Mouse (Mus musculus) intestine, embryonic 14.5 days (tissue): ENCODE data around the gene Cdc42se2. TPM values are rescaled to one million over a fixed set of nuclear protein-coding genes. Genes with fewer than 3 reads are reported as not detected.

ENCODE experiments used
- ATAC-seq: fragments of 200-750 bp; cut with Nextera tagmentation; replicated peaks from 2 replicates; pipeline ENCODE4 v1.8.0; 2017; ENCODE audit warnings: low read depth, moderate number of reproducible peaks, moderate TSS enrichment, moderate library complexity; ENCODE audit not compliant: low FRiP score, low TSS enrichment
- DNase-seq: peaks from one replicate; pipeline ENCODE4 v3.0.0-alpha.2; 2018; ENCODE audit warnings: low spot score
- H3K27ac ChIP-seq: fragments of 300-500 bp; sonication (generic); 2 replicates; pipeline ENCODE4 v1.5.1; 2014; ENCODE audit warnings: low read depth, mild to moderate bottlenecking, control low read depth
- H3K27me3 ChIP-seq: fragments of 300-500 bp; sonication (generic); replicated peaks from 2 replicates; pipeline ENCODE4 v1.6.1; 2014; ENCODE audit warnings: low read length, control low read depth; ENCODE audit not compliant: control insufficient read depth, insufficient read depth
- H3K36me3 ChIP-seq: fragments of 300-500 bp; sonication (generic); 2 replicates; pipeline ENCODE4 v1.6.1; 2014; ENCODE audit warnings: low read length, control low read depth; ENCODE audit not compliant: control insufficient read depth, insufficient read depth
- H3K4me1 ChIP-seq: fragments of 300-500 bp; sonication (generic); replicated peaks from 2 replicates; pipeline ENCODE4 v1.6.1; 2014; ENCODE audit warnings: low read length, control low read depth, mixed read lengths; ENCODE audit not compliant: control insufficient read depth, insufficient read depth
- H3K4me2 ChIP-seq: fragments of 300-500 bp; sonication (generic); 2 replicates; pipeline ENCODE4 v1.6.1; 2014; ENCODE audit warnings: low read length
- H3K4me3 ChIP-seq: fragments of 300-500 bp; sonication (generic); 2 replicates; pipeline ENCODE4 v1.5.1; 2014; ENCODE audit warnings: low read depth, low read length, control low read depth, mixed read lengths
- H3K9ac ChIP-seq: fragments of 300-500 bp; sonication (generic); 2 replicates; pipeline ENCODE4 v1.6.1; 2014; ENCODE audit warnings: mild to moderate bottlenecking, low read length
- H3K9me3 ChIP-seq: fragments of 300-500 bp; sonication (generic); 2 replicates; pipeline ENCODE4 v1.6.1; 2016; ENCODE audit warnings: low read length, control low read depth; ENCODE audit not compliant: control insufficient read depth
- WGBS: fragments of 180-500 bp; shearing (Covaris S2); extraction: QIAGEN DNeasy Blood & Tissue Kit; methylation state at CpG from one replicate; pipeline ENCODE4 v1.1.7; 2014; 5-methylcytosine and 5-hydroxymethylcytosine counted together
- polyA plus RNA-seq: library from polyadenylated mRNA; unstranded; fragments of >200 nt; fragmentation: Nextera tagmentation; extraction: Ambion mirVana; gene quantifications from 2 replicates; pipeline ENCODE4 v1.2.1, GENCODE M21; 2014

Cdc42se2 gene
- polyA plus RNA-seq, 1 experiment from 2014 or later: 81.5 TPM

- H3K9ac ChIP-seq: no peak overlapping the region
- no peak overlapping the region for H3K27ac ChIP-seq
- DNase-seq: no peak
- H3K27me3 ChIP-seq: no peaks in the 10 kb centered on the region
- no peak overlapping the region for H3K4me3 ChIP-seq
- WGBS: 84% methylated on average over 10 of the region's 10 CpGs
- no peak for ATAC-seq
- no peaks in the 10 kb centered on the region for H3K4me1 ChIP-seq
- H3K9me3 ChIP-seq: no peaks in the 10 kb centered on the region
- H3K36me3 ChIP-seq: peaks cover 47% of the 10 kb centered on the region
- no peak overlapping the region for H3K4me2 ChIP-seq
Observed at GRCm38 (mm10) chr11:54754301-54755147, 33.0 kb downstream of the Cdc42se2 start.

GRCm38 (mm10) chr11:54751502-54751901, 36.0 kb downstream of the Cdc42se2 start:
- WGBS: 77% methylated on average over 4 of the region's 4 CpGs
- Histone ChIP-seq H3K9ac (no peak overlapping the region), H3K4me1 (no peaks in the 10 kb centered on the region), H3K4me2 (no peak overlapping the region), H3K9me3 (no peaks in the 10 kb centered on the region), H3K36me3 (peaks cover 50% of the 10 kb centered on the region), H3K4me3 (no peak overlapping the region), H3K27ac (no peak overlapping the region), H3K27me3 (no peaks in the 10 kb centered on the region)
- no peak for ATAC-seq
- no peak for DNase-seq

- H3K4me2 ChIP-seq: no peak overlapping the region
- H3K27ac ChIP-seq: no peak overlapping the region
- H3K4me1 ChIP-seq: no peaks in the 10 kb centered on the region
- H3K9ac ChIP-seq: no peak overlapping the region
- no peak for ATAC-seq
- no peaks in the 10 kb centered on the region for H3K27me3 ChIP-seq
- peaks cover 32% of the 10 kb centered on the region for H3K36me3 ChIP-seq
- H3K4me3 ChIP-seq: no peak overlapping the region
- no peaks in the 10 kb centered on the region for H3K9me3 ChIP-seq
- DNase-seq: no peak
Observed at GRCm38 (mm10) chr11:54748891-54749290, 38.6 kb downstream of the Cdc42se2 start.

GRCm38 (mm10) chr11:54744231-54744630, 43.2 kb downstream of the Cdc42se2 start:
- peaks cover 15% of the 10 kb centered on the region for H3K36me3 ChIP-seq
- ATAC-seq: no peak
- H3K9ac ChIP-seq: no peak overlapping the region
- H3K4me2 ChIP-seq: no peak overlapping the region
- WGBS: 82% methylated on average over 1 of the region's 1 CpGs
- DNase-seq: no peak
- H3K27ac ChIP-seq: no peak overlapping the region
- H3K9me3 ChIP-seq: no peaks in the 10 kb centered on the region
- no peak overlapping the region for H3K4me3 ChIP-seq
- no peaks in the 10 kb centered on the region for H3K27me3 ChIP-seq
- no peaks in the 10 kb centered on the region for H3K4me1 ChIP-seq

- Histone ChIP-seq H3K27me3 (no peaks in the 10 kb centered on the region), H3K9ac (no peak overlapping the region), H3K4me2 (no peak overlapping the region), H3K9me3 (no peaks in the 10 kb centered on the region), H3K4me3 (no peak overlapping the region), H3K27ac (no peak overlapping the region), H3K36me3 (peaks cover 32% of the 10 kb centered on the region), H3K4me1 (no peaks in the 10 kb centered on the region)
- ATAC-seq (no peak), DNase-seq (no peak)
- WGBS: 91% methylated on average over 2 of the region's 2 CpGs
Observed at GRCm38 (mm10) chr11:54741330-54741729, 46.1 kb downstream of the Cdc42se2 start.

GRCm38 (mm10) chr11:54739012-54739750, 48.3 kb downstream of the Cdc42se2 start:
- WGBS: 89% methylated on average over 4 of the region's 4 CpGs
- Histone ChIP-seq H3K4me1 (no peaks in the 10 kb centered on the region), H3K36me3 (peaks cover 40% of the 10 kb centered on the region), H3K27me3 (no peaks in the 10 kb centered on the region), H3K4me3 (no peak overlapping the region), H3K27ac (no peak overlapping the region), H3K9ac (no peak overlapping the region), H3K9me3 (no peaks in the 10 kb centered on the region), H3K4me2 (no peak overlapping the region)
- no peak for DNase-seq
- no peak for ATAC-seq

GRCm38 (mm10) chr11:54736903-54737302, 50.6 kb downstream of the Cdc42se2 start:
- no peaks in the 10 kb centered on the region for H3K9me3 ChIP-seq
- 86% methylated on average over 5 of the region's 5 CpGs for WGBS
- H3K9ac ChIP-seq: no peak overlapping the region
- H3K4me1 ChIP-seq: no peaks in the 10 kb centered on the region
- no peak overlapping the region for H3K4me2 ChIP-seq
- peaks cover 43% of the 10 kb centered on the region for H3K36me3 ChIP-seq
- H3K4me3 ChIP-seq: no peak overlapping the region
- no peaks in the 10 kb centered on the region for H3K27me3 ChIP-seq
- no peak for DNase-seq
- H3K27ac ChIP-seq: no peak overlapping the region
- no peak for ATAC-seq

- H3K4me3 ChIP-seq: no peak overlapping the region
- H3K4me1 ChIP-seq: no peaks in the 10 kb centered on the region
- no peak for DNase-seq
- no peak overlapping the region for H3K9ac ChIP-seq
- peaks cover 44% of the 10 kb centered on the region for H3K36me3 ChIP-seq
- no peak overlapping the region for H3K27ac ChIP-seq
- ATAC-seq: no peak
- no peaks in the 10 kb centered on the region for H3K27me3 ChIP-seq
- no peaks in the 10 kb centered on the region for H3K9me3 ChIP-seq
- H3K4me2 ChIP-seq: no peak overlapping the region
- 91% methylated on average over 1 of the region's 1 CpGs for WGBS
Observed at GRCm38 (mm10) chr11:54735114-54735513, 52.4 kb downstream of the Cdc42se2 start.
